Mouse (Mus musculus): Measurements from ENCODE around the gene Gm11034.

Gm11034 gene

DNA sequence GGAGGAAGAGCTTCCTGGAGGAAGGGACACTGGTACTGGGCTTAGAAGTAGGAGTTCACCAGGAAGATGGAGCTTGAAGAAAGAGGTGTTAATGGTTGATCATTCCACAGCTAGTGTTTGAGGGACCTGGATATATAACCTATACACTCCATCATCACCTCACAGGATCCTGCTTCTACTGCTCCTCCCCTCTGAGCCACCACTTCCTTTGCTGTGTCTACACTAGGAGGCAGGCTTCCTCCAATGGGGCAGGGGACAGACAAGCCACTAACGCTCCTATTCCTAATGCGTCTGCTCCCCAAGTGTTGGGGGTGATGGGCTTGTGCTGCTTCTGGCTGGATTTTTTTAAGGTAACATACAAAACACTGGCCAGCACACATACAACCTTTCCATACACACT lies 2.7 kb downstream of the Gm11034 start:
- DNase-seq (ENCODE audit: low spot score) = no peak

- DNase-seq (ENCODE audit: low spot score) = no peak
Observed at GRCm38 (mm10) chr8:72210222-72210621, 3.2 kb downstream of the Gm11034 start.

GRCm38 (mm10) chr8:72208582-72208981 lies 4.9 kb downstream of the Gm11034 start:
- DNase-seq (ENCODE audit: low spot score) = no peak

- no peak for DNase-seq (ENCODE audit: low spot score)
Observed at GRCm38 (mm10) chr8:72197997-72198396, 15.4 kb downstream of the Gm11034 start.

GRCm38 (mm10) chr8:72192065-72192464 lies 21.4 kb downstream of the Gm11034 start:
- no peak for DNase-seq (ENCODE audit: low spot score)

- no peak for DNase-seq (ENCODE audit: low spot score)
Observed at GRCm38 (mm10) chr8:72190215-72190539, 23.3 kb downstream of the Gm11034 start.

- no peak for DNase-seq (ENCODE audit: low spot score)
Observed at GRCm38 (mm10) chr8:72189417-72190214, 23.8 kb downstream of the Gm11034 start, which contains the start of gene Hsh2d. Hsh2d (plus strand) TSS chr8:72189638.

GRCm38 (mm10) chr8:72187793-72188331 lies 25.6 kb downstream of the Gm11034 start:
- no peak for DNase-seq (ENCODE audit: low spot score)

DNA sequence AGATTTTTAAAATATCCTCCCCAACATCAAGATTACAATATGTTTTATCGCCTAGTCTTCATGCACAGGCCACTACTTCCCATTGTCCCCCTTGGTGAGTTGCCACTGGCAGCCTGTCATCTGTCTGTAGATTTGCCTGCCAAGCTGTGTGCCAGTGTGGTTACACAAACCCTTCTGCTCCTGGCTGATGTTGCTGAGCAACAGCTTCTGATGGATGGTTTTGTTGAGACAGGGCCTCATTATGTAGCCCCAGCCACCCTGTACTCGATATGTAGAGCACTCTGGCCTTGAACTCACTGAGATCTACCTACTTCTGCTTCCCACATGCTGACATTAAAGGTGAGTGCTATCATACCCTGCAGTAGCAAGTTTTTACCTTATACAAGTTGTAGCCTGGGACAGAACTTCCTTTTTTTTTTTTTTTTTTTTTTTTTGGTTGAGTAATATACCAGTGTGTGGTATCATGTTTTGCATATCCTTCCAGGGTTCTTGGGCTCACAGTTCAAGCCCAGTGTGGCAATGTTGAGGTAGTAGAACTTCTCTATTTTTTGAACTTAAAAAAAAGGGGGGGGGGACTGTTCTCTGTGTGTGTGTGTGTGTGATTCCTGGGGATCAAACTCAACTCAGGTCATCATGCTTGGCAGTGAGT lies 29.8 kb downstream of the Gm11034 start:
- DNase-seq (ENCODE audit: low spot score) = no peak

- no peak for DNase-seq (ENCODE audit: low spot score)
Observed at GRCm38 (mm10) chr8:72177346-72177925, 36.0 kb downstream of the Gm11034 start.

DNA sequence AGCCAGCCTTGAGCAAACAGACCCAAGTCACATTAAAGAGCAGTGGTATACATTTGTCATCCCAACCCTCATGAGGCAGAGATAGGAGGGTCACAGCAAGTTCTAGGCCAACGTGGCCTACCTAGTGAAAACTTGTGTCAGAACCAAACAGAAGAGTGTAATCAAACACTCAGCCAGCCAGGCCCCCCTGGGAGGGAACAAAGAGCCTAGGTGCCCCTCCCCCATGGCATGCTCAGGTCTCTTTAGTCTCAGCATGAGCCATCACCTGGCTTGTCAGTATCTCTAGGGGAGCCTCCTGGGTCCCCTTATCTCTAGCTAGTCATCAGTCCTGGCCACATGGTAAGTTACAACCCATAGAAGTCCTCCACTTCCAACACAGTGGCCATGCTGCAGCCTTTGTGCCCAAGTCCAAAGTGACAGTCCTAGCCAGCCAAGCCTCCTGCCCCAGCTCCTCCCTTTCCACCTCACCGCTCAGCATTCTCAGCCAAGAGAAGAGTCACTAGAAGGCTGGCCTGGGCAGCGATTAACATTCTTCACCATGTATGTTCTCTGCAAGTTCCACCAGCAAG lies 43.7 kb downstream of the Gm11034 start:
- no peak for DNase-seq (ENCODE audit: low spot score)

GRCm38 (mm10) chr8:72169098-72169668 lies 44.3 kb downstream of the Gm11034 start:
- no peak for DNase-seq (ENCODE audit: low spot score)
